Mouse (Mus musculus): ENCODE results near the gene Tmem222.

DNA sequence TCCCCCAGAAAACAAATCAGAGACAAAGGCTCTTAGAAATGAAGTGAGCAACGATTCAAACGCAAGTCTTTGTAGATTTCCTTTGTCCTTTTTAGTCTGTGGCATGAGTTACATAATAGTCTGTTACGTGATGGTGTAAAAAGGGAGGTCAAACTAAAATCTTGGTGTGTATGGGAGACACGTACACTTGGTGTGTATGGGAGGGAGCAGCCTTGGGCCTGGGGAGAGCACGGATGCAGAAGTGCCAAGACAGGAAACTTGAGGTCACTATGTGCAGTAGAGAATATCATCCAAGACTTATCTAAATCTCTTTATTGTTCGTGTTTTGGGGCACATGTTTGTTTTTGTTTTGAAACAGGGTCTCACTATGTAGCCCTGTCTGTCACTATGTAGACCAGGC, 475 bp upstream of the Tmem222 start:
- no peak for TF ChIP-seq CTCF (IDR thresholded peaks at IDR 0.05)
- no peak; the same call in 1 of the 2 replicates for TF ChIP-seq EP300 (IDR thresholded peaks at IDR 0.05)

Measured in lung, postnatal 0 days (tissue).